Mouse (Mus musculus) limb, embryonic 12.5 days (tissue): Measurements from ENCODE around the gene Stoml1. TPM values are rescaled to one million over a fixed set of nuclear protein-coding genes. Genes with fewer than 3 reads are reported as not detected.

ENCODE experiments used
- ATAC-seq: fragments of 200-750 bp; cut with Nextera tagmentation; 2 replicates; pipeline ENCODE4 v1.8.0; 2017; ENCODE audit warnings: low read depth, moderate TSS enrichment; ENCODE audit not compliant: insufficient number of reproducible peaks, insufficient read depth, low FRiP score, low TSS enrichment
- H3K27ac ChIP-seq: fragments of 300-500 bp; sonication (generic); 2 replicates; pipeline ENCODE4 v1.5.1; 2016; ENCODE audit warnings: mild to moderate bottlenecking, moderate library complexity
- H3K27me3 ChIP-seq: fragments of 300-500 bp; sonication (generic); 2 replicates; pipeline ENCODE4 v1.6.1; 2016; ENCODE audit warnings: mild to moderate bottlenecking, moderate library complexity
- H3K36me3 ChIP-seq: fragments of 300-500 bp; sonication (generic); 2 replicates; pipeline ENCODE4 v1.6.1; 2016; ENCODE audit warnings: mild to moderate bottlenecking, moderate library complexity
- H3K4me1 ChIP-seq: fragments of 300-500 bp; sonication (generic); replicated peaks from 2 replicates; pipeline ENCODE4 v1.6.1; 2016
- H3K4me2 ChIP-seq: fragments of 300-500 bp; sonication (generic); 2 replicates; pipeline ENCODE4 v1.6.1; 2016; ENCODE audit warnings: mild to moderate bottlenecking, moderate library complexity
- H3K4me3 ChIP-seq: fragments of 300-500 bp; sonication (generic); replicated peaks from 2 replicates; pipeline ENCODE4 v1.5.1; 2016; ENCODE audit warnings: mild to moderate bottlenecking
- H3K9ac ChIP-seq: fragments of 300-500 bp; sonication (generic); replicated peaks from 2 replicates; pipeline ENCODE4 v1.6.1; 2016; ENCODE audit warnings: mild to moderate bottlenecking, moderate library complexity
- H3K9me3 ChIP-seq: fragments of 300-500 bp; sonication (generic); 2 replicates; pipeline ENCODE4 v1.6.1; 2016; ENCODE audit warnings: mild to moderate bottlenecking, moderate library complexity
- WGBS: fragments of 180-500 bp; shearing (Covaris S2); methylation state at CpG from one replicate; pipeline ENCODE4 v1.1.7; 2016; 5-methylcytosine and 5-hydroxymethylcytosine counted together
- polyA plus RNA-seq: library from polyadenylated mRNA; unstranded; fragments of >200 nt; fragmentation: Nextera tagmentation; extraction: Ambion mirVana; gene quantifications from 2 replicates; pipeline ENCODE4 v1.2.1, GENCODE M21; 2016

Stoml1 gene
- polyA plus RNA-seq, 1 experiment from 2014 or later: 33.6 TPM

DNA sequence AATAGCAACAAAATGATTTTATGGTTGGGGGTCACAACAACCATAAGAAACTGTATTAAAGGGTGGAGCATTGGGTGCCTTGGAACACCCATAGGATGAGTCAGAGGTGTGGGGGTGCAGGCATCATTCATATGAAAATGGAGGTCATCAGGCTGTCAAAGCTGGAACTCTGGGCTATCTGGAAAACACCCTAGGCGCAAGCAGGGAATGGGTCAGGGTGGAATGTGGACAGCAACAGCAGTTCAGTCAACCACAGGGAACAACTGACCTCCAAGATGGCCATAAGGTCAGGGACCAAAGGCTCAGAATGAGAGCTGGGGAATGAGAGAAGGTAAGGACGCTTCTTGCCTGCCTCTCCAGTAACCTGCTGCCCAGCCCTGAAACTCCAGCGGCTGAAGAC, 34.4 kb upstream of the Stoml1 start:
- H3K4me2 ChIP-seq: no peak overlapping the region
- H3K27ac ChIP-seq: no peak overlapping the region
- no peak overlapping the region for H3K9ac ChIP-seq
- 85% methylated on average over 3 of the region's 3 CpGs for WGBS
- H3K4me3 ChIP-seq: no peak overlapping the region
- no peaks in the 10 kb centered on the region for H3K9me3 ChIP-seq
- peaks cover 43% of the 10 kb centered on the region for H3K36me3 ChIP-seq
- no peak for ATAC-seq
- peaks cover 19% of the 10 kb centered on the region for H3K4me1 ChIP-seq
- H3K27me3 ChIP-seq: no peaks in the 10 kb centered on the region

DNA sequence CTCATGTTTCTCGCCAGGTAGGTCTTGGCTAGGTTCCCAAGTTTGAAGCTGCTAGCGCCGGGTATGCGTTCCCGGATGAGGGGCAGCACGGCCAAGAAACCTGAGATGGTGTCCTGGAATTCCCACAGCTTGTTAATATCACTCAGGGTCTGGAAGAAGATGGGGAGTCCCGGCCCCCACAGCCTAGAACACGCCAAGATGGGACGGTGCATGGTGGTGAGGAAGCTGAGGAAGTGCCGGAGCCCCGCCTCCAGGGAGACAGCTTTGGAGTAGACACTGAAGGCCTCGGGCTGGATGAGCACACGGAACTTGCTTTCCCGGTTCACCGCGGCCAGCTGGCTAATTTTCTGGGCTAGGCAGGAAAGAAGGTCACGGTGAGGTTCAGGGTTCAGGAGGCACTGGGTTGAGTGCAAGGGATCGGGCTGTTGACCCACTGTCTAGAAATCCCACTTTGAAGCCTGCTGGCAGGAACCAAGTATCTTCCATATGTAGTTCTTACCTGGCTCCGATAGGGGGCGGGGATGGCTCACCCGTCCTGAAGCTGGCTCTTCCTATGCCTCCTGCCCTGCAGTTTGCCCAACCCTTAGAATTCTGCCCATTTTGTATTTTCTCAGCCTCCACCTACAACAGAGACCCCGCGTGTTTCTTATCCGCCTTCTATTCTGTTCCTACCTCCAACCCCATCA, 32.6 kb upstream of the Stoml1 start:
- H3K9ac ChIP-seq: no peak overlapping the region
- H3K9me3 ChIP-seq: no peaks in the 10 kb centered on the region
- H3K36me3 ChIP-seq: peaks cover 57% of the 10 kb centered on the region
- peaks cover 6% of the 10 kb centered on the region; the same call in 1 of the 2 replicates for H3K4me1 ChIP-seq
- no peak overlapping the region for H3K4me2 ChIP-seq
- WGBS: 69% methylated on average over 24 of the region's 24 CpGs
- no peak overlapping the region for H3K4me3 ChIP-seq
- no peak overlapping the region for H3K27ac ChIP-seq
- H3K27me3 ChIP-seq: no peaks in the 10 kb centered on the region
- no peak for ATAC-seq

DNA sequence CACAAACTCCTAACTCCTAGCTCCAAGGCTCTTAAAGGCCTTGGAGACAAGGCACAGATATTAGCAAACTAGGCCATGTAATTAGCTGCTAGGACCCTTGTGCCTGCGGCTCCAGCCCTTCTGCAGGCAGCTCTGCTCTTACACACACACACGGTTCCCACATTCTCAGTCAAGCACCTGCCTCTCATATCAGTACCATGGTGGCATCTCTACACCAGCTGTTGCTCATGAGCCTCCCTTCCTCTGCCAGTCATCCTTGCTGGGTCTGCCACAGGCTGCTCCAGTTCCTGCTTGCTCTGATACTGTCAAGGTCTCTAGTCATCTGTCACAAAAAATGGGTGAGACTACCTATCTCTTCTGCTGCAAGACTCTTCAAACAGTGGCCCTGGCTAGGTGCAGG, 28.6 kb upstream of the Stoml1 start:
- H3K9ac ChIP-seq: no peak overlapping the region
- no peak overlapping the region for H3K4me2 ChIP-seq
- 90% methylated on average over 2 of the region's 2 CpGs for WGBS
- no peak overlapping the region for H3K4me3 ChIP-seq
- H3K9me3 ChIP-seq: no peaks in the 10 kb centered on the region
- H3K27me3 ChIP-seq: no peaks in the 10 kb centered on the region
- H3K36me3 ChIP-seq: peaks cover 87% of the 10 kb centered on the region
- H3K4me1 ChIP-seq: 0 out of 2 replicates have a peak, but pooled peaks cover 2% of the 10 kb centered on the region
- H3K27ac ChIP-seq: no peak overlapping the region
- ATAC-seq: no peak

DNA sequence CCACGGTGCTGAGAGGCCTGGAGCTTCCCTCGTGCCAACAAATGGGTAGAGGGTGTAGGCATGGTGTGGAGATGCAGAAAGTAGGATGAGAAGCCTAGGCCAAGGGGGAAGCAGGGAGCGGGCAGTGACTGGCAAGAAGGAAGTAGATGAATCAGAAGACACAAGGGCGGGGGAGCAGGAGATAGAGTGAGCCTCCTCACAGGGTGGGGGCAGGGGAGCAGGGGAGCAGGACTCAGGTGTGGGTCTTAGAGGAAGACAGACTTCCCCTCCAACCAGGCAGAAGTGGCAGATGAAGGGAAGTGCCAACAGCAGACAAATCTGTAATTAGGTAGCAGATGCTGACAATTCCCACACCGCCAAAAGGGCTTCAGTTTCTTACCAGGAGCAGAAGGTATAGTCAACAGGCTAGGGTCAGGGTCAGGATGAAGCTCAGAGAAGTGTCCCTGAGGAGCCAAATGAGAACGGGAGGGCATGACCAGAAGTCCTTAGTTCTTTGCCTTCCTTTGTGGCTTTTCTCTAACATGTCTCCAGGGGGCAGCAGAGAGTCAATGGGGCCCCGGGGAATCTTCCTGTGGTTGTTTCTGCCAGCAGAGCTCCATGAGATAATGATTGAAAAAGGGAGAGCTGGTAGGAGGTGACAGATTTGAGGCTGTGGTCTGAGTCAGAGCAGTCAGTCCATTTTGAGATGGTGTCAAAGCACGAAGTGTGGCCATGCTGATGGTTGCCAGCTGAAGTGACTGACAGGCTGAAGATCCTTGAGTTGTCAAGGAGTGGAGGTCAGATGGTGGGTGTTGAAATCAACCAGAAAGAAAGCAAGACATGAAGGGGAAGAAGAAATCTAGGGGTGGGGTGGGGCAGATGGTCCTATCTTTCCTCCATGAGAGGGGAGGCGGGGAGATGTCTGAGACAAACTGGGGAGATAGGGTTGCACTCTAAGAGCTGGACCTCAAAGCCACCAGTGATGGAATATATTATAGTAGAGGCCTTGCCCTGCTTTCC, 26.8 kb upstream of the Stoml1 start:
- 63% methylated on average over 9 of the region's 9 CpGs for WGBS
- H3K4me1 ChIP-seq: no peaks in the 10 kb centered on the region
- H3K9ac ChIP-seq: no peak overlapping the region
- H3K4me2 ChIP-seq: no peak overlapping the region
- H3K27me3 ChIP-seq: no peaks in the 10 kb centered on the region
- no peak overlapping the region for H3K4me3 ChIP-seq
- H3K9me3 ChIP-seq: no peaks in the 10 kb centered on the region
- no peak overlapping the region for H3K27ac ChIP-seq
- H3K36me3 ChIP-seq: peaks cover 86% of the 10 kb centered on the region
- no peak for ATAC-seq

DNA sequence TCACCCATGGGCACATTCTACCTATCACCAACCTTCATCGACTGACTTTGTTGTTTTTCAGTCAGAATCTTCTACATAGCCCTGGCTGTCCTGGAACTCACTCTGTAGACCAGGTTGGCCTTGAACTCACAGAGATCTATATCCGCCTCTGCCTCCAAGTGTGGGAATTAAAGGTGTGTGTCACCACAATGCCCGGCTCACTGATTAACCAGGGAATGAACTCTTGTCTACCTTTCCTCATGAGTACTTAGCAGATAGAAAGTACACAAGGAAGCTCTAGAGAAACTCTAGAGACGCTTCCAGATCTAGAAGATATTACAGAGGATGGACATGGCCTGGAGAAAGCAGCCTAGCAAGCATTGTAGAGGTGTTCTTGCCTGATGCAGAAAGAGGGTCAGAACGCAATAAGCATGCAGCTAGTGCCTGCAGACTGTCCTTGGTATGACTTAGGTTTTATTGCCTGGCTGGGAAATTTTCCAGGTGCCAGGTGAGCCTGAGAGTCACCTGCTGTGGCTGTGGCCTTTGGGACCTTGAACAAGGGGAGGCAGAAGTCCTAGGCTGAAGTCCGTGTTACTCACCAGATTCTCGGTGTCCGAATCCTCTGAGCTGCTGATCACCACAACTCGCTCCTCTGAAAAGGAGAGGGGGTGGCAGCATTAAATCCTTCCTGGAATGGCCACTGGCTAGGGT, 24.0 kb upstream of the Stoml1 start:
- no peak overlapping the region for H3K4me3 ChIP-seq
- no peak overlapping the region for H3K4me2 ChIP-seq
- WGBS: 92% methylated on average over 9 of the region's 9 CpGs
- no peaks in the 10 kb centered on the region for H3K27me3 ChIP-seq
- peaks cover 16% of the 10 kb centered on the region for H3K4me1 ChIP-seq
- ATAC-seq: no peak
- H3K9ac ChIP-seq: no peak overlapping the region
- H3K9me3 ChIP-seq: no peaks in the 10 kb centered on the region
- H3K36me3 ChIP-seq: peaks cover 91% of the 10 kb centered on the region
- no peak overlapping the region for H3K27ac ChIP-seq

DNA sequence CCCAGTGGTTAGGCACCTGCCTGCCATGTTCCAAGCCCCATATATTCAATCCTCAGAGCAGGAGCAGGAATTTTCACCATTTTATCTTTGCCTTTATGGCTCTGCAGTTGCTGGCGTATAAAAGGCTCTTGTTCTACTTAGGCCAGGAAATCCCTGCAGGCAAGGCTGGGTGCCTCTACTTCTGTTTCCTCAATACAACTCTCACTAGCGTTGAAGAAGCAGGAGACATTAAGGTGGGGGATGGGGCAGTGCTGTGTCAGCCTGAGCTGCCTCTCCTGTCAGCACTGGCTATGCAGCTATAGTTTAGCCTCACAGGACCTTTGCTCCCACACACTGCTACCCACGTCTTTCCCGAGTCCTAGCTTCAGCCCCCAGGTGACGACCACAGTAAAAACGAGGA, 21.2 kb upstream of the Stoml1 start:
- Histone ChIP-seq H3K27me3 (no peaks in the 10 kb centered on the region), H3K4me1 (peaks cover 16% of the 10 kb centered on the region), H3K27ac (peak overlapping the region; percentile 72), H3K36me3 (peaks cover 79% of the 10 kb centered on the region), H3K4me2 (no peak overlapping the region), H3K4me3 (no peak overlapping the region), H3K9me3 (no peaks in the 10 kb centered on the region), H3K9ac (no peak overlapping the region)
- 0 out of 2 replicates have a peak, but pooled peaks have one; percentile 20 for ATAC-seq
- 49% methylated on average over 6 of the region's 6 CpGs for WGBS

DNA sequence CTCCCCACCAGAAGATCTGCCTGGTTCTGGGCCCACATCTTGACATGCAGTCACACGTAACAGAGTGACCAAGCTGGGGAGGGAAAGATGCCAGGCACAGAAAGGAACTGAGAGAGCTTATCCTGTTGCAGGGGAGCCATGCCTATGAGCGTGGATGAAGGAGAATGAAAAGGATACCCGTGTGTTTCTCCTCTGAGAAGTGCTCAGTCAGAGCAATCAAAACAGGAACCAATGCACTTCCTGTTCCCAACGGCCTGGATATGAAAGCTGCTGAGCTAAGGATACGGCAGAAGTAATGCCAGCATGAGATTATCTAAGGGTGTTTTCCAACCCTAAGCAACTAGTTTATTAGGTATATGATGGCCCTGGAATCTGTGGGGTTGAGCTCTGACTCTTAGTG, 20.6 kb upstream of the Stoml1 start:
- Histone ChIP-seq H3K27ac (peak overlapping the region; percentile 72), H3K4me3 (no peak overlapping the region), H3K9me3 (no peaks in the 10 kb centered on the region), H3K4me1 (peaks cover 16% of the 10 kb centered on the region), H3K27me3 (no peaks in the 10 kb centered on the region), H3K4me2 (no peak overlapping the region), H3K36me3 (peaks cover 74% of the 10 kb centered on the region), H3K9ac (no peak overlapping the region)
- ATAC-seq: no peak
- WGBS: 61% methylated on average over 5 of the region's 5 CpGs

DNA sequence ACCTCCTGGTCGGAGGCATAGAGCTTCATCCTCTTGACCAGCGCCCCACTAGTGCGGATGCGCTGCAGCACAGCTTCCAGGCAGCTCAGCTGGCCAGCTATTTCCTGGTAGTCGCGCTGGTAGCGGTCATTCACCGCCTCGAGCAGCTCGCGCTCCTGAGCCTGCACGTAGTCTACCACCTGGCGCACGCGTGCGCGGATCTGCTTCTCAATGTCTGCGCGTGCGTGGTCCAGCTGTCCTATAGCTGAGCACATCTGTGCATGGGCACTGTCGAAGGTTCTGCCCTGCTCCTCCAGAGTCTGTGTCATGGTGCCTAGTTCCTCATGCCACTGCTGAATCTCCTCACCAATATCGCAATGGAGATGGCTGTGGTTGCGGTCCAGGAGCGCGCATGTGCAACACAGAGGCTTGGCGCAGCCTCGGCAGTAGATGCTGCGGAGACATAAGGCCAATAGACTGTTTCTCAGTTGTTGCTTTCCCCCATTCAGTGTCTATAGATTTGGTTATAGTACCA, 18.4 kb upstream of the Stoml1 start:
- Histone ChIP-seq H3K9me3 (no peaks in the 10 kb centered on the region), H3K36me3 (peaks cover 55% of the 10 kb centered on the region), H3K4me3 (no peak overlapping the region), H3K27me3 (no peaks in the 10 kb centered on the region), H3K9ac (no peak overlapping the region), H3K4me1 (peaks cover 16% of the 10 kb centered on the region), H3K27ac (no peak overlapping the region), H3K4me2 (no peak overlapping the region)
- 97% methylated on average over 28 of the region's 28 CpGs for WGBS
- no peak for ATAC-seq

DNA sequence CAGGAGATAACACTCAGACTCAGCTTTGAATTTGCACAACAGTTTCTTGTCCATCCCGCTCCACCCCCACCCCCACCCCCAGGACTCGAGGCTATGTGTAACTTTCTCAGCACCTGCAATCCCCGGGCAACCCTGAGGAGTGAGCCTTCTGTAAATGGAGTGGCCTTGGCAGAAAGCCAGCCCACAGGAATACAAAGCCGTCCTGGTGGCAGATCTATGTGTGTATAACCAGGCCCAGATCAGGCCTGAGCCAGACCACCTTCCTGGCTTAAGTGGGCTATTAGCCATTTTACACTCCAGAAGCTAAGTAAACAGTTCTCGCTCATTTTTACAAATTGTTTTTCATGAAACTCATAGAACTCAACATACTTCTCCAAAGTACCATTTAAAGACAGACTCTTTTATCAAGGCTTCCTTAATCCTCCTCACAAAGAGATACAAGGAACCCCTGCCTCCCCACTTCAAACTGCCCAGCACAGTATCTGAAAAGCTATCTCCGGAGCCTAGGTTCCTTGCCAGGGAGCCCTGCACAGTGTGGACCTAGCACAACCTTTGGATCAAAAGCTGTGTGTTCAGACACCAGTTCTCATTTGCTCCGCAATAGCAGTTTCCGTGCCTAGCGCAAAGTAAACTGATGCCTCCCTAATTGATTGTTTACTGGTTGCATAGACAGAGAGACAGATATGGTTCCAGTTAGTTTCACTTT, 11.0 kb upstream of the Stoml1 start:
- peak; percentile 90 for ATAC-seq
- H3K4me2 ChIP-seq: peak overlapping the region; percentile 3; the same call in 1 of the 2 replicates
- peak overlapping the region; percentile 68 for H3K27ac ChIP-seq

DNA sequence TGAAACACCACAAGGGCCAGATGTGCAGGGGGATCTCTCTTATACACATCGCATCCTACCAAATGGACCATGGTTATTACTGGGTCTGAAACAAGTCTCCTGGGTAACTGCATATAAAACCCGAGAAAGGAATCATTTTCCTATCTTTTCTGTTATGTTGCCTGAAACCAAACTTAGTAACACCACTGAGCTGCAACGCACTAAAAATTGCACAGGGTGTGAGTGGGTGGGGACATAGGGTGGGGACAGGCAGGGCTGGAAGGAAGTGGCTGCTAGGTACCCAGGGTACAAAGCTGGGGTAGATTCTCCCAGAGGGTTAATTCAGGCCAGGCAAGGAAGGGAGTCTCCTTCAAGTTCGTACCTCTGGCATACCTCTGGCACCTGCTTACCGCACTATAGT, 10.3 kb upstream of the Stoml1 start:
- Histone ChIP-seq H3K36me3 (peaks cover 15% of the 10 kb centered on the region; the same call in 1 of the 2 replicates), H3K27ac (peak overlapping the region; percentile 68; the same call in 1 of the 2 replicates), H3K4me2 (0 out of 2 replicates have a peak overlapping the region, but pooled peaks have one; percentile 3), H3K9ac (no peak overlapping the region), H3K4me3 (no peak overlapping the region), H3K27me3 (no peaks in the 10 kb centered on the region), H3K9me3 (no peaks in the 10 kb centered on the region), H3K4me1 (peaks cover 43% of the 10 kb centered on the region)
- ATAC-seq: no peak
- WGBS: 74% methylated on average over 5 of the region's 5 CpGs

More for the DNA sequence above, 11.0 kb upstream of the Stoml1 start:
- H3K9me3 ChIP-seq: no peaks in the 10 kb centered on the region
- H3K4me1 ChIP-seq: peaks cover 36% of the 10 kb centered on the region
- peaks cover 15% of the 10 kb centered on the region; the same call in 1 of the 2 replicates for H3K36me3 ChIP-seq
- H3K4me3 ChIP-seq: no peak overlapping the region
- no peaks in the 10 kb centered on the region for H3K27me3 ChIP-seq
- 41% methylated on average over 9 of the region's 9 CpGs for WGBS
- no peak overlapping the region for H3K9ac ChIP-seq
